8 mouse cellular contexts compared by ENCODE assay signal in the genomic region with DNA sequence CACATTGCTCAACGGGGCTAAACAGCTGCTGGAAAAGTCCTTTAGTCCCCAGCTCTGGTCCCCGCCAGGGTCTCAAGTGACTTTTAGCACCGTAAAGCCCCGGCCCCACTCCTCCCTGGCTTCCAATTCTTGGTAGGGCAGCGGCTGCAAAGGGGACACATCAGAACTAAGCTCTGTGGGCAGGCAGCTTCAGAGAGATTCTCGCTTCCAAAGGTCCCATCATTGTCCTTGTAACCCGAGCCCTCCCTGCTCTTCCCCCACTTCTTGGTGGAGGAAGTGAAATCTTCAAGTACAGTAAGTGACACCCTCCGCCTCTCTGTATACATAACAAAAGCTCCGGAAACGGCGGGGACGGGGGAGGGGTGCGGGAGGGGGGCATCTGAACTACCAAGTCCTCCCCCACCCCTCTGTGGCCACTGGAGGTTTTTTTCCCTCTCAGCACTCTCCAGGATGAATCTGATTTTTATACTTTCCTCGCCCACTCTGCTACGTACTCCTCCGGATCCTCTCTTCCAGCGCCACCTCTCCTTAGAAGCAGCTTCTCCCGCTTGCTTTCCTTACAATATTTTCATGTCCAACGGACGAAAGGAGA. TPM values are rescaled to one million over a fixed set of nuclear protein-coding genes. Genes with fewer than 3 reads are reported as not detected.
DNase-seq lines count a peak whose midpoint lies in the region; ATAC-seq and TF ChIP-seq lines count a peak whose summit lies in the region.

TSS of gene Etv1 (plus strand) at position 195 of the 592 bp plus-strand sequence.

- peak within 1 kb of the TSS; percentile 59 for H3K4me3 ChIP-seq in embryonic facial prominence, embryonic 12.5 days
- peak within 1 kb of the TSS; percentile 68 for H3K4me3 ChIP-seq in heart, embryonic 12.5 days
- peak within 1 kb of the TSS; percentile 56 for H3K4me3 ChIP-seq in kidney, embryonic 15.5 days (replicated peaks)
- H3K4me3 ChIP-seq in liver, embryonic 13.5 days (replicated peaks): peak within 1 kb of the TSS; percentile 59
- peak within 1 kb of the TSS; percentile 68 for H3K4me3 ChIP-seq in stomach, postnatal 0 days (ENCODE audit: low read depth, low read length)

- no peak for TF ChIP-seq EP300 in stomach, postnatal 0 days (optimal IDR thresholded peaks at IDR 0.05)

- peak within 1 kb of the TSS; percentile 92 for H3K27ac ChIP-seq in embryonic facial prominence, embryonic 12.5 days
- H3K27ac ChIP-seq in heart, embryonic 12.5 days (ENCODE audit: poor library complexity, severe bottlenecking): peak within 1 kb of the TSS; percentile 94
- peak within 1 kb of the TSS; percentile 97 for H3K27ac ChIP-seq in kidney, embryonic 15.5 days
- H3K27ac ChIP-seq in liver, embryonic 13.5 days: peak within 1 kb of the TSS; percentile 61
- peak within 1 kb of the TSS; percentile 94 for H3K27ac ChIP-seq in stomach, postnatal 0 days (replicated peaks)

- peak within 1 kb of the TSS; percentile 50 for H3K9ac ChIP-seq in embryonic facial prominence, embryonic 12.5 days
- H3K9ac ChIP-seq in heart, embryonic 12.5 days: peak within 1 kb of the TSS; percentile 74
- H3K9ac ChIP-seq in kidney, embryonic 15.5 days: peak within 1 kb of the TSS; percentile 38
- H3K9ac ChIP-seq in liver, embryonic 13.5 days: peak within 1 kb of the TSS; percentile 42; the same call in 1 of the 2 replicates
- peak within 1 kb of the TSS; percentile 64 for H3K9ac ChIP-seq in stomach, postnatal 0 days (ENCODE audit: low read length)

- peak within 1 kb of the TSS; percentile 89 for H3K4me2 ChIP-seq in embryonic facial prominence, embryonic 12.5 days (replicated peaks)
- peak within 1 kb of the TSS; percentile 92 for H3K4me2 ChIP-seq in heart, embryonic 12.5 days
- H3K4me2 ChIP-seq in kidney, embryonic 15.5 days: peak within 1 kb of the TSS; percentile 96
- H3K4me2 ChIP-seq in liver, embryonic 13.5 days: peak within 1 kb of the TSS; percentile 76
- peak within 1 kb of the TSS; percentile 94 for H3K4me2 ChIP-seq in stomach, postnatal 0 days (replicated peaks; ENCODE audit: low read depth)

- peak; percentile 30 for ATAC-seq in activated CD4-positive, CD25-positive, alpha-beta regulatory T cell, adult 4 months
- ATAC-seq in embryonic facial prominence, embryonic 12.5 days (ENCODE audit: insufficient number of reproducible peaks, insufficient read depth, low FRiP score, low TSS enrichment): peak; percentile 42; the same call in 1 of the 2 replicates
- ATAC-seq in heart, embryonic 12.5 days (ENCODE audit: insufficient number of reproducible peaks, low FRiP score): peak; percentile 52
- peak; percentile 81 for ATAC-seq in kidney, embryonic 15.5 days (replicated peaks; ENCODE audit: low FRiP score)
- ATAC-seq in liver, embryonic 13.5 days (ENCODE audit: low read depth): peak; percentile 41
- peak; percentile 47; the same call in 1 of the 2 replicates for ATAC-seq in monocyte, adult 5-6 weeks (replicated peaks; ENCODE audit: insufficient number of reproducible peaks, low FRiP score, low TSS enrichment, poor library complexity, severe bottlenecking)
- peak; percentile 52 for ATAC-seq in stomach, postnatal 0 days (ENCODE audit: low FRiP score, low TSS enrichment)

- DNase-seq in 3T3-L1 (ENCODE audit: low read depth, low spot score): peak; percentile 76
- DNase-seq in liver, embryonic 13.5 days: no peak
- DNase-seq in stomach, postnatal 0 days (ENCODE audit: low spot score): peak; percentile 57

- H3K4me1 ChIP-seq in embryonic facial prominence, embryonic 12.5 days: peaks cover 11% of the 10 kb centered on the region; the same call in 1 of the 2 replicates
- peaks cover 5% of the 10 kb centered on the region; the same call in 1 of the 2 replicates for H3K4me1 ChIP-seq in heart, embryonic 12.5 days (replicated peaks)
- peaks cover 8% of the 10 kb centered on the region; the same call in 1 of the 2 replicates for H3K4me1 ChIP-seq in kidney, embryonic 15.5 days
- peaks cover 9% of the 10 kb centered on the region; the same call in 1 of the 2 replicates for H3K4me1 ChIP-seq in liver, embryonic 13.5 days (replicated peaks)
- H3K4me1 ChIP-seq in stomach, postnatal 0 days (replicated peaks; ENCODE audit: control insufficient read depth, insufficient read depth): no peaks in the 10 kb centered on the region

- 0 out of 2 replicates have a peak, but pooled peaks have one; percentile 5 for TF ChIP-seq CTCF in stomach, postnatal 0 days (IDR thresholded peaks at IDR 0.05; ENCODE audit: low read depth)

- H3K36me3 ChIP-seq in embryonic facial prominence, embryonic 12.5 days: no peaks in the 10 kb centered on the region
- no peaks in the 10 kb centered on the region for H3K36me3 ChIP-seq in heart, embryonic 12.5 days
- H3K36me3 ChIP-seq in kidney, embryonic 15.5 days: no peaks in the 10 kb centered on the region
- no peaks in the 10 kb centered on the region for H3K36me3 ChIP-seq in liver, embryonic 13.5 days
- H3K36me3 ChIP-seq in stomach, postnatal 0 days (ENCODE audit: control insufficient read depth, insufficient read depth, low read length): no peaks in the 10 kb centered on the region

- H3K27me3 ChIP-seq in embryonic facial prominence, embryonic 12.5 days: no peaks in the 10 kb centered on the region
- H3K27me3 ChIP-seq in heart, embryonic 12.5 days (replicated peaks): no peaks in the 10 kb centered on the region
- no peaks in the 10 kb centered on the region for H3K27me3 ChIP-seq in kidney, embryonic 15.5 days
- H3K27me3 ChIP-seq in liver, embryonic 13.5 days: no peaks in the 10 kb centered on the region
- no peaks in the 10 kb centered on the region for H3K27me3 ChIP-seq in stomach, postnatal 0 days (ENCODE audit: control insufficient read depth, insufficient read depth, low read length)

- WGBS in embryonic facial prominence, embryonic 12.5 days: under 1% methylated on average over 20 of the region's 20 CpGs
- WGBS in heart, embryonic 12.5 days: under 1% methylated on average over 20 of the region's 20 CpGs
- WGBS in kidney, embryonic 15.5 days: under 1% methylated on average over 20 of the region's 20 CpGs
- WGBS in liver, embryonic 13.5 days (ENCODE audit: insufficient replicate concordance): under 1% methylated on average over 19 of the region's 20 CpGs
- WGBS in stomach, postnatal 0 days: under 1% methylated on average over 20 of the region's 20 CpGs

- no peaks in the 10 kb centered on the region for H3K9me3 ChIP-seq in embryonic facial prominence, embryonic 12.5 days
- H3K9me3 ChIP-seq in heart, embryonic 12.5 days (replicated peaks): no peaks in the 10 kb centered on the region
- H3K9me3 ChIP-seq in kidney, embryonic 15.5 days (replicated peaks): no peaks in the 10 kb centered on the region
- H3K9me3 ChIP-seq in liver, embryonic 13.5 days (replicated peaks): no peaks in the 10 kb centered on the region
- no peaks in the 10 kb centered on the region for H3K9me3 ChIP-seq in stomach, postnatal 0 days (ENCODE audit: control insufficient read depth, low read length)

RNA-seq across cellular contexts. Expression of gene Etv1, which starts in this region (rescaled TPM):
- under 1 TPM; 0.19 to 0.33 TPM for polyA plus RNA-seq in activated CD4-positive, CD25-positive, alpha-beta regulatory T cell, adult 4 months (2017; shearing (Covaris generic))
- 22.8 and 23.2 TPM in 2 replicates for polyA plus RNA-seq in embryonic facial prominence, embryonic 12.5 days (2016; fragmentation: Nextera tagmentation; extraction: Ambion mirVana)
- 29.2 and 32.4 TPM in 2 replicates for polyA plus RNA-seq in heart, embryonic 12.5 days (2016; fragmentation: Nextera tagmentation; extraction: Ambion mirVana)
- 12.7 and 17.3 TPM in 2 replicates for polyA plus RNA-seq in kidney, embryonic 15.5 days (2015; fragmentation: Nextera tagmentation; extraction: Ambion mirVana)
- 0.31 and 1.3 TPM in 2 replicates for polyA plus RNA-seq in liver, embryonic 13.5 days (2015; fragmentation: Nextera tagmentation; extraction: Ambion mirVana)
- 0.21 TPM in 1 of 3 replicates, not detected in the others for total RNA-seq in monocyte, adult 5-6 weeks (2017)
- polyA plus RNA-seq in stomach, postnatal 0 days (2015; fragmentation: Nextera tagmentation; extraction: Ambion mirVana): 20.7 and 20.9 TPM in 2 replicates

Comparison
In these comparisons a context has a peak if more than half of its experiments do, and no peak if none do; other contexts are left out.
1. Peak in ATAC-seq in activated CD4-positive, CD25-positive, alpha-beta regulatory T cell, adult 4 months; RNA of the gene not detected or under 1 TPM.
2. Peak in ATAC-seq in monocyte, adult 5-6 weeks; RNA of the gene not detected or under 1 TPM.
3. ATAC-seq: peak in every context shown above with its lines; median percentile 81 in kidney, embryonic 15.5 days; 52 in heart, embryonic 12.5 days; 52 in stomach, postnatal 0 days; 47 in monocyte, adult 5-6 weeks; 42 in embryonic facial prominence, embryonic 12.5 days; 41 in liver, embryonic 13.5 days; 30 in activated CD4-positive, CD25-positive, alpha-beta regulatory T cell, adult 4 months.